Mouse (Mus musculus) c-Kit-positive CD71-positive TER-119-negative erythroid progenitor cells, embryonic 14.5 days (primary cell): ENCODE results near the gene Serinc1.
"Not testable (repeated sequence)": the region's sequence is repeated elsewhere in the genome, so short reads cannot be mapped to it uniquely, and the experiment has no call there.

Experiments used
- DNase-seq: peaks from one replicate; pipeline ENCODE4 v3.0.0-alpha.2; 2013; ENCODE audit warnings: low read depth

Serinc1 gene

GRCm38 (mm10) chr10:57532218-57533101, at the start of gene Serinc1:
TSS of gene Serinc1 (minus strand) at chr10:57532530.
- DNase-seq, result peak; percentile 89

GRCm38 (mm10) chr10:57576721-57577120, 44.4 kb upstream of the Serinc1 start:
- no peak for DNase-seq

GRCm38 (mm10) chr10:57572130-57572529, 39.8 kb upstream of the Serinc1 start:
- DNase-seq, result no peak

- DNase-seq, result peak; percentile 47
Observed at GRCm38 (mm10) chr10:57571211-57571730, 38.9 kb upstream of the Serinc1 start.

- no peak for DNase-seq
Observed at GRCm38 (mm10) chr10:57569023-57569931, 36.9 kb upstream of the Serinc1 start.

GRCm38 (mm10) chr10:57566221-57566620, 33.9 kb upstream of the Serinc1 start:
- no peak for DNase-seq

- DNase-seq, result no peak
Observed at GRCm38 (mm10) chr10:57557597-57557996, 25.3 kb upstream of the Serinc1 start.

GRCm38 (mm10) chr10:57553719-57554118, 21.4 kb upstream of the Serinc1 start:
- no peak for DNase-seq

- DNase-seq, result no peak
Observed at GRCm38 (mm10) chr10:57549631-57550030, 17.3 kb upstream of the Serinc1 start.

GRCm38 (mm10) chr10:57543890-57544289, 11.6 kb upstream of the Serinc1 start:
- not testable (repeated sequence) for DNase-seq

GRCm38 (mm10) chr10:57531616-57532217, 613 bp downstream of the Serinc1 start:
- DNase-seq, result peak; percentile 13

GRCm38 (mm10) chr10:57531076-57531475, 1.3 kb downstream of the Serinc1 start:
- peak; percentile 50 for DNase-seq

GRCm38 (mm10) chr10:57526469-57526868, 5.9 kb downstream of the Serinc1 start:
- no peak for DNase-seq

GRCm38 (mm10) chr10:57515278-57515677, 17.1 kb downstream of the Serinc1 start:
- no peak for DNase-seq

- DNase-seq, result no peak
Observed at GRCm38 (mm10) chr10:57514616-57515015, 17.7 kb downstream of the Serinc1 start.

GRCm38 (mm10) chr10:57499414-57500156, 32.7 kb downstream of the Serinc1 start:
- DNase-seq, result no peak

- no peak for DNase-seq
Observed at GRCm38 (mm10) chr10:57492050-57492449, 40.3 kb downstream of the Serinc1 start.

- no peak for DNase-seq
Observed at GRCm38 (mm10) chr10:57488591-57488990, 43.7 kb downstream of the Serinc1 start.

- no peak for DNase-seq
Observed at GRCm38 (mm10) chr10:57487201-57487600, 45.1 kb downstream of the Serinc1 start.

GRCm38 (mm10) chr10:57486542-57487071, 45.7 kb downstream of the Serinc1 start:
- DNase-seq, result peak; percentile 24
